Mouse (Mus musculus): ENCODE results near the gene Runx2. TPM values are rescaled to one million over a fixed set of nuclear protein-coding genes. Genes with fewer than 3 reads are reported as not detected.

Gene Runx2
- total RNA-seq, 2 experiments from 2014 or later: 3.2 to 15.0 TPM

DNA sequence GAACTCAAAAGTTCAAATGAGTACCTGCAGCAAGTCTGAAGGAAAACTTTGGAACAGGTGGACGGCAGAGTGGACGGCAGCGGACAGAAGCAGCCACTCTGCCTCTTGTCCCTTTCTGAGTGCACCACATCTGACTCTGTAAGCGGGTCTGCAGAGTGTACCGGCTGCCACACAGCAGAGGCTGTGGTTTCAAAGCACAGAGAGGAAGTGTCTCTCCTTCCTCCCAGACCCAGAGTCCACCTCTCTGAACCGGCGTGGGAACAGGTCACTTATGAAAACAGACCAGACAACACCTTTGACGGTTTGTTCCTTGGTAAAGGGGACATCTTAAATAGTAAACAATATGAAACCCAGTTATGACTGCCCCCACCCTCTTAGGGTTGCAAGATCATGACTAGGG lies 207.2 kb downstream of the Runx2 start:
- ATAC-seq (replicated peaks; ENCODE audit: low FRiP score, poor library complexity, severe bottlenecking): no peak

DNA sequence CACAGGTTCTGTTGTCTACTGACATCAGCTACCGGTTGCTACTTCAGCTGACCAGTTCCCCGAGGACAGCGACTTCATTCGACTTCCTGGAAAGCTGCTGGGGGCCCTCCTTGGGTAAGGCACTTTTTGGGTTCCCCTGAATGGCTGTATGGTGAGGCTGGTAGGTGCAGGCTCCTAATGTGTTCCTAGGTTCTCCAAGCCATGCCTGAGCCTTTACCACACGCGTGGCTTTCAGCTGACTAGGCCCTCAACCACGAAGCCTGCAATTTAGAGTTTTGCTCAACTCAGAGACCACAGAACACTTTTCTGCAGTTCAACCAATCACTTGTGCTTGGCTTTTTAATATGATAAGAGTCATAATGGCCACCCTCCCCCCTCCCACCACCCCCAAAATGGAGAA lies 208.4 kb downstream of the Runx2 start:
- ATAC-seq (replicated peaks; ENCODE audit: low FRiP score, poor library complexity, severe bottlenecking): no peak

DNA sequence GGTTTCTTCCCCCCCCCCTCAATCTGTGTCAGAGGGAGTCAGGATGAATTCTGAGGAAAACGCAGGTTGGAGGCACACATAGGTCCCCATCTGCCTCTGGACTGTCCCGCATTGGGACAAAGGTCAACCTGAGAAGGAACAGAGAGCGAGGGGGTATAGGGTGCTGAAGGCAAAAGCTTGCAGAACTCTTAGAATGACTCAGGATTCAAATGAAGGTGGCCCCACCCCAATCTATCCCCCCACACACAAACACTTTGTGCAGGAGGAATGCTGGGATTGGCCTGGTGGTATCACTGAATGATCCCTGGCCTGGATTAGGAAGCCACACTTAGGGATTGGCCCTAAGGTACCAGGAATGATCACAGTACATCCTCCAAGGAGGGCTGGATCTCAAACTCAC lies 208.8 kb downstream of the Runx2 start:
- no peak for ATAC-seq (replicated peaks; ENCODE audit: low FRiP score, poor library complexity, severe bottlenecking)

DNA sequence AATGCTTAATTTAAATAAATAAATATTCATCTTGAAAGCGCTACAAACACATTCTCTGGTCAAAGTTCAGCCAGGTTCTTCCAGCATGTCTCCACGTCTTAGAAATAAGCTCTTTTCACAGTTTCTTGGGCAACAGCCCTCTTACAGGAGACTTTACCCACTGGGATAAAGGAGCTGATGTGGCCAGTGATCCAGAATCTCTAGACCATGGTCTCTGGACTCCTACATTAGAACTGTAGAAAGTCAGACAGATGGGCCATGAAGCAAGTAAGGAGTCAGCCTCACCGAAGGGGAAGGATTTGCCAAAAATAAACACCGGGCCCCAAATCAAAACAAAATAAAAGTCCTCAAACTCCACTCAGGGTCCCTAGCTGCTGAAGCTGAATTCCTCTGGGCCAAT lies 211.4 kb downstream of the Runx2 start:
- no peak for ATAC-seq (replicated peaks; ENCODE audit: low FRiP score, poor library complexity, severe bottlenecking)

DNA sequence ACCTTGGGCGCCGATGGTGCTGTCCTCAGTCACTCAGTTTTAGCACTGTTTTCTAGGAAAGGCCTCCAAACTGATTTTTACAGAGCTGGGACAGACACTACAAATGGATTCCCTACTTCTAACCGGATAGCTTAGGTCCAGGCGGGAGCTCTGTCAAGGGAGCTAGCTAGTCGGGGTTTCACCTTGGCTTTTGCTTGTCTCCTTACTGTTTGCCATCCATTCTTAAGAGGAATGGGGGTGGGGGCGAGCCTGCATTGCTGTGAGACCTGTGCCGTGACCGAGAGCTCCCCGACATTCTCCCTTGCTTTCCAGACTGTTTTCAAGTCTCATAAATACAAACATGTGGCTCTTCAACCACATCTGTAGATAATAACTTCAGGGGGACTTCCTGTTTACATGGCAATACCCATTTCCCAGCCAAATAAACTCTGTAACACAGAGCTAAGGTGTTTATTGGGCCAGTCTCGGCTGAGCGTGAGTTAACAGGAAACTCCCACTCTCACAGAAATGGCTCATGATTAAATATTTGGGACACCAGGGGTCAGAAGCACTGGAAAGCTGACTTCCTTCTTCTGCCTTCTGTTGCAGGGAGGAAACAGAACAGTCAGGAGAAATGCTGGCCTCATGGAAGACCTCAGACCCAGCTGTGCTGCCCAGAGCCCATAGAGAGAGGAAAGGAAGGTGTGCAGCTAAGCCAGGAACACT lies 213.1 kb downstream of the Runx2 start:
- no peak for ATAC-seq (replicated peaks; ENCODE audit: low FRiP score, poor library complexity, severe bottlenecking)

DNA sequence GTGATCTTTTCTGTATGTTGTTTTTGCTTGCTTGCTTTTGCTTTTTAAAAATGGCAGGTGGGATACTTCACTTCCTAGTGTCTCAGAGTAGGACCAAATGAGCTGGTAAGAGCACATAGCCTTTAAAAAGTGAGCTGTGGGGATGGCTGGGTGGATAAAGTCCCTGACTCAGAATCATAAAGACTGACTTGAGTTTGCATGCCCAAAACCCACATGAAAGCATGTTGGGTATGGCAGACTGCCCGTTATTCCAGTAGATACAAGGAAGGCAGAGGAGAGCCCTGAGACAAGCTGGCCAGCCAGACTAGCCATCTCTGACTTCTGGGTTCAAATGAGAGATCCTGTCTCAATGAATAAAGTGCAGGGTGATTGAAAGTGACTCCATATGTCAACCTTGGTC lies 214.7 kb downstream of the Runx2 start:
- no peak for ATAC-seq (replicated peaks; ENCODE audit: low FRiP score, poor library complexity, severe bottlenecking)

DNA sequence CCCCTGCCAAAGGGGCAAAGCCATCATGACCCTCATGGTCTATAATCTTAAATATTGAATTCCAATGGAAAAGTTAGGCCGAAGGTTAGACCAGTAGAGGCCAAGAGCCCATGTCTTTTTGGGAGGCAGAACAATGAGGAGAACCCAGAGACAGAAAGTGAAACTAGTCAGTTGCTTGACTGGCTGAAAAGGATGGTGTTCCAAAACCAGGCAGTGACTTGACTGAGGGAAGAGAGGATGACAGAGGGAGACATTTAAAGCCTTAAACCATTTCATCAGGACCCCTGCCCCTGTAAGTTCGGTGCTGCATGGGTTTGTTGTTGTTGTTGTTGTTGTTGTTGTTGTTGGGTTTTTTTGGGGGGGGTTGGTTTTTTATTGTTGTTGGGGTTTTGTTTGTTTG lies 215.5 kb downstream of the Runx2 start:
- ATAC-seq (replicated peaks; ENCODE audit: low FRiP score, poor library complexity, severe bottlenecking): no peak

DNA sequence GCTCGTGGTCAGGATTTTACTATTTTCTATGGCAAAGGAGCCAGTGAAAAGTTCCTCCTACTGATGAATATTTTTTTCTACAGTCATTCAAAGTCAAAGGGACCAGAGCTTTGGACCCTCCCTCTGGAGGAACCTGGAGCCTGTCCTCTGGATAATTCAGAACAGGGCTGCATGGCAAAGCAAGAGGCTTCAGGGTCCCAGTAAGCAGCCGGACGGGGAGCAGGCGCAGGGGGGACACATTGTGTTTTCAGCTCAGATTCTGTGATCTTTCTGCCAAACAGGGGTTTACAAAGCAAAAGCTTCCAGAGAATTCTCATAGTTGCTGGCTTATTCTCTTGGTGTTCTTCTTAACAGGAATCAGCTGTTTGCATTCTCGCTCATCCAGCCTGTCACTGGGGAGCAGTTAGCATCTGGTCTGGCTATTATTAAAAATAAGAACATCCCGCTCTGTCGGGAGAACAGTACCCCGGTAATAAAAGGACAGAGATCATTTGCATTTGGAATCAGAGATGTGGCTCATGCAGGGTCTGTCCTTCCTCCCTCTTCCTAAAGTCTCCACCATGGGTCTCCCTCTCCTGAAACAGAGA lies 216.6 kb downstream of the Runx2 start:
- no peak for ATAC-seq (replicated peaks; ENCODE audit: low FRiP score, poor library complexity, severe bottlenecking)

DNA sequence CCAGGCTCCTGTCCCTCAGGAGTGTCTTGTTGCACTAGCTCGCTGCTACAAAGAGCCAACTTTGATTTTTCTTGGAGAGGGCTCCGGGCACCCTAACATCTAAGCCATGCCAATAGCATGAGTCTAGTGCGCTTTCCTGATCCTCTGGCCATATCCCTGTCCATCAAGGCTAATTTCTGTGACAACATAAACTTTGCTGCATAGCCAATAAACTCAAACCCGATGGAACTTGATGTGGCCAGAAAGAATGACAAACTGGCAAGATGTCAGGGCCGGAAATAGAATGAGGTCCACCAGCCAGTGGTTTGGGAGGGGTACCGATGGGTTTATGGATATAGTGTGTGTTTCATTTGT lies 221.9 kb downstream of the Runx2 start:
- no peak for ATAC-seq (replicated peaks; ENCODE audit: low FRiP score, poor library complexity, severe bottlenecking)

DNA sequence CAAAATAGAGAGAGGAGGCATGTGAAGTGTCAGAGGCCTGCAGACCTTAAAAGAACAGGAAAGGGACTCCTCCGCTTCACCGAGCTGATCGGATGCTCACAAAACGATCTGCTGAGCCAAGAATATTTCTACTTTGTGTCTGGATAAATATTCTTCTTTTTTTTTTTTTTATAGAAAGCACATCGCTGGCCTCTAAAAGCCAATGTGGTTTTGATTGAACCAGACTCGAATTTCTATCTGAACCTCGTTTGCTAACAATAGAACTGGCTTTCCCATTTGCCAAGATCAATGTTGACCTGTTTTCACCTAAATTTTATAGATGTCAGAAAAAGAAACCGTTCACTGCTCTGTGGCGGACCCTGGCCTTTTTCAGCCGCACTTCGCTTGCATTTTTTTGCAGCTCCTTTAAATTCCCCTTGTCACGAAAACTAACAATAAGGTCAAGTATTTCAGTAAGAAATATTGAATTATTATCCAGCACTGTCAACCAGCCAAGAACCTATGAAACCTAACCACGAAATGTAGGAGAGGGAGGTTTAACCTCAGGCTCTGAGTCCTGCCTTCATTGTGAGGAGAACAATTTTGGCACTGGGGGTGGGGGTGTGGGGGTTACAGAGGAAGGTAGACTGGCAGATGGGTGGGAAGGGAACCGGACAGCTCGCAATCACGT lies 222.4 kb downstream of the Runx2 start:
- no peak for ATAC-seq (replicated peaks; ENCODE audit: low FRiP score, poor library complexity, severe bottlenecking)

DNA sequence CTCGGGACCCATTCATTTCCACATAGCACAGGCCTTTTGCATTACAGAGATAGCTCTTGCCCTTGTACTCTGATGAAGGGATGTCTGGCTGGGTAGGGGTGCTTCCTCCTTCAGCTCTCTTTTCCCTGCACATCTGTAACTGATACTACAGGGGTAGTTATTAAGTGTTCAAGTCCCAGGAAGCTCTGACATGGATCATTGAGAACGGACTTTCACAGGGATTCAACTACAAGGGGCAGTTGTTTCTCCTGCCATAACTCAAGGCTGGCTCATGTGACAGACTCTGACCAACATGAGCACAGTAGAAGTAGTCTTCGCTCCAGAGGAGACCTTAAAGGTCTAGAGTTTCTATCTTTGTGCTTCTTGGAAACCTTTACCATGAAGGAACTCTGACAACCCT lies 226.1 kb downstream of the Runx2 start:
- no peak for ATAC-seq (replicated peaks; ENCODE audit: low FRiP score, poor library complexity, severe bottlenecking)

DNA sequence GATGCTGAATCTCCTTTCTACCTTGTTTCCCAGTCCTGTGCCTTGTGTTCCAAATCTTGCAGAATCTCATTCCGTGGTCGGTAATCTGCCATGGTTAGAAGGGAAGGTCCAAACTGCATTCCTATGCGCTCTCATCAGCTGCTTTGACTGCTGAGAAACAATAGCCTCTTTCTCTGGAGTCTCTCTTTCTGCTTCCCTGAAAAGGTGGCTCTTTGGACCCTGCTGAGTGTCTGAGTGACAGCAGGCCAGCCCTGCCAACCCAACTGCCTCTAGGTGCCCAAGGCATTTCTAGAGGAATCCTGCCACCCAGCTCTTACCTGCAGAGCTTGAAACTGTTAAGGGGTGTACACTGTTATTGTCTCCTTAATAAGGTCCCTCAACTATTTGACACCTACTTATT lies 226.6 kb downstream of the Runx2 start:
- no peak for ATAC-seq (replicated peaks; ENCODE audit: low FRiP score, poor library complexity, severe bottlenecking)

DNA sequence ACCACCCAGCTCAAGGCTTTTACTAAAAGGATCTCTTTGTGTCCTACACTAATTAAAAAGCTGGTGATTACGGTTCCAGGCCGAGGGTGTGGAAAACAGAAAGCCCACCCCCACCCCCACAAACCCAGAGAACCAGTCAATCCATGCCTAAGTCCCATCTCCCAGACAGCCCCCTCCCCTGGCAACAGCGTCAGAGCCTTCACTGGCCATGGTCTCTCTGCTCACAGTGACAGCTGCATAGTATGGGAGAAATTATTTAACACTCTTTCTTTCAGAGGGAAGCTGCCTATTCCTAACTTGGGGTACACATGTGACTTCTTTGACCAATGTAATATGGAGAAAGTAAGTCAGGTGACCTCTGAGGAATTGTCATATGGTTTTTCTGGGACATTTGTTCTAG lies 228.4 kb downstream of the Runx2 start:
- no peak for ATAC-seq (replicated peaks; ENCODE audit: low FRiP score, poor library complexity, severe bottlenecking)

DNA sequence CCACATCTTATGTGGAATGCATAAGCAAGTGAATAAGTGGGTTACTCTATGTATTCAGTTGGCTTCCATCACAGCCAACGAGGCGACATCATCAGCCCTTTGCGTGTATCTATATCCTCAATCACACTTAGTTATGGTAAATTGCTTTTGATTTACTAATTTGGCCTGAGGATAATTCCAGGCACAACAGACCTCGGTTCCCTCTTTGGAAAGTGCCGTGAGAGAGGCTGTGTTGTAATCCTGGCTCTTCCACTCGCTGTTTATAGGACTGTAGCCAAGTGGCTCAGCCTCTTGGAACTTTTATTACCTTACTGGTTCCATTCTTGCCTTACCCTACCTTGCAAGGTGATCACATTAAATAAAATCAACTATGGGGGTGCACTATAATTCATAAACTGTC lies 229.8 kb downstream of the Runx2 start:
- ATAC-seq (replicated peaks; ENCODE audit: low FRiP score, poor library complexity, severe bottlenecking): no peak

DNA sequence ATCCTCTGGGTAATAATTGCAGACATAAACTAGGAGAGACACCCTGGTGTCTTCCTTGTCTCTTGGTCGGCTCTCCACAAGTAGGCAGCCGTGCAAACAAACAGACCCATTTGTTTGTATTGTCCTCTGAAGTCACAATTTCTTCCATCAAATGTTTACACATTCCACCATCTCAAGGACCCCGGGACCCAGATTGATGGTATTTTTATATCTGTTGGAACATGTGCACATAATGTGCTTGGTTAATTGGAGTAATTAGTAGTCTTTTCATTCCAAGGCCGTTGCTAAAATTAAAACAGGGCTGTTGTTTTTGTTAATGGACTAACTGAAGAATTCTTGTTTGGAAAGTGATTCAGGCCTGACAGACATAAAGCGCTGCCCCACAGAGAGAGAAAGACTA lies 236.8 kb downstream of the Runx2 start:
- no peak for ATAC-seq (replicated peaks; ENCODE audit: low FRiP score, poor library complexity, severe bottlenecking)

DNA sequence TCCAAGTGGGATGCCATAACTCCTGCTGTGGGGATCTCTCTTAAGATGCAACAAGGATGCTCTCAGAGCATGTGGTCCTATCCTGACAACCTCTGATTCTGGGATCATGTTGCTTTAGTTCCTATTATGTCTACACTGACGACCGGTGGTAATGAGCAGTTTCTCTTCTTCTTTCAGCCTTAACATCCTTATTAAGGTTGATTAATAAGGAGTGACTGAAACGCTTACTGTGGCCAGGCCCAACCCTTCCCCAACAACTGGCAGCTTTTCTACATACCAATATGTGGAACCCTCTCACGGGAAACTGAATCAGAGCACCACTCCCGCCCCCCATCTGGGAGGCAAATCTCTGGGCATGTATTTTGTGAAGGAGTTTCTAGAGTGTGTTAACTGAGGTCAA lies 243.7 kb downstream of the Runx2 start:
- ATAC-seq (replicated peaks; ENCODE audit: low FRiP score, poor library complexity, severe bottlenecking): no peak

DNA sequence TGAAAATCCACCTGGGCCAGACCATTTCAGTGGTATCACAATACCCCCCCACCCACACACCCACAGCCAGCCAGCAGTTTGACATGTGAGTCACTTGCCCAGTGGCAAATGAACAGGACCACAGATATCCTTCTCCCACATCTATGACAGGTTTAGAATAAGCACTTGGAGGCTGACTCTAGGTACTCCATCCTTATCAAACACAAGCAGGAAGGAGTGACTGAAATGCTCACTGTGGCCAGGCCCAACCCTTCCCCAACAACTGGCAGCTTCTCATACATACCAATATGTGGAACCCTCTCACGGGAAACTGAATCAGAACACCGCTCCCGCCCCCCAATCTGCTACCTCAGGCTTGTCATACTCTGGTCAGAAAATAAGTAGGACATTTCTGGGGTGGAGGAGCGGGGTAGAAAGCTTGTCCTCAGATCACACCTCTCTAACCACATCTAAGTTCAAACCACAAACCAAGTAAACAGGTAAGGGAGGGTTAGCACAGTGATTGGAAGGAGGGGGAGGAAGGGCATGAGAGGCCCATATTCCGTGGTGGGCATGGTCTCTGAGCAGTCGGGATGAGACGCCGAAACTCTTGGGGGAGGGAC lies 245.5 kb downstream of the Runx2 start:
- ATAC-seq (replicated peaks; ENCODE audit: low FRiP score, poor library complexity, severe bottlenecking): no peak

DNA sequence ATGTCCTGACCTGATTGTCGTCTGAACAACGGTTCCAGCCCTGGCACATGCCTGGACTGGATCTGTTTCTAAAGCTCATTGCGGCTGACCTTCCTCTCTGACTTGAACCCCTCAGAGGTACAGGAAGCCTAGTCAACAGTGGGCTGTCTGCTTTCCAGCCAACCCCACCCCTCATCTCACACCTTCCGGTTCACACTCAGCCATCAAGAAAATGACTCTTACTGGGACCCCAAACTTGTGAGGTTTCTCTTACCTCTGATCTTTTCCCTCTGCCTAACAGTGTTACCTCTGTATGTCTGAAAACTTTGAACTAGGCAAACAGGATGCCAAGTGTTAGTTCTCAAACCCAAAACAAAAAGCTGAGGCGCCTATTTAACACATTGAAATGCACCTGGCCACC lies 247.6 kb downstream of the Runx2 start:
- ATAC-seq (replicated peaks; ENCODE audit: low FRiP score, poor library complexity, severe bottlenecking): no peak

DNA sequence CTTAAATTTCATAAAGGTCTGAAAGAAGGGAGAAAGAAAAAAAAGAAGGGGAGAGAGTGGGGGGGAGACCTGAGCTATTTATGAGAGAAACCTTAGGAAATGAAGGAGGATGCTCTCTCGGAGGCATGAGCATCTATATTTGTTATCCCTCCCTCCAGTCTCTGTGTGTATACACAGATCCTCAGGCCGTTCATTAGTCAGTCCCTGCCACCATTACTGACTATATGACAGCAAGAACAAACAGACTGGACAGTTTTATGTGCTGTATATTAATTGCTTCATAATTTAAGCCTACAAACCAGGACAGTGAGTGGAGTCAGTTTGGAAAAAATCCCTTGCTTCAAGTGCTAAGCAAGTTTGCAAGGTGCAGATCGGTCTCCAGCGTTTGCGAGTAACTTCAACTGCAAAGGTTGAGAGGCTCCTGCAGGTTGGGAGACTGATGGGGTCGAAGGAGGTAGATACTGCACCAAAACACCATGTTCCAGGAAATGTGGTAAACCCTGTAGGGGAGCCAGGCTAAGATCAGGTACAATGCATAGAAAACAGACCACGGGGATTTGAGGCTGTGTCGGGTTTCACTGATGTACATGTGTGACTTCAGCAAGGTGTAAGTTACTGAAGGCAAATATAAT lies 248.6 kb downstream of the Runx2 start:
- ATAC-seq (replicated peaks; ENCODE audit: low FRiP score, poor library complexity, severe bottlenecking): no peak

DNA sequence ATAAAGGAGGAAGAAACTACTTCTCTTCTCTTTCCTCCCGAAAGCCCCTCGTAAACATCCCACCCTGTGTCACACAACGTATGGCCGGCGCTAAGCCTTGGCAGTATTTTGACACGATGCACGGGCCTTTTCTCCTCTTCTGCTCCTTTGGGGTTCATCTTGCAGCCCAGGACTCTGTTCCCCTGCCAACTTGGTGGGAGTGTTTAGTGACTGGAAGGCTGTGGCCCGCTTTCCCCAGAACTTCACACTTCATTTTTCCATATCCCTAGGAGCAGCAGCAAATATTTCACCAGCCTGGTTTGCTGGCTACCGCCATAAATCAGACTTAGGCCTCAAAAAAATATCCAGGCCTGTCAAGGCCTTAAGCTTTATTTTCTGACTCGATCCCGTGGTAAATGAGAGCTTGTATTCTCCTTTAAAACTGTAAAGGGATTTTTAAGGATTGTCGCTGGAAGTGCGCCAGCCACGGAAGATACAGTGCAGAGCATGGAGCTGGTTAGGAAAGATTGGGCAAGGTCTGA lies 249.2 kb downstream of the Runx2 start:
- ATAC-seq (replicated peaks; ENCODE audit: low FRiP score, poor library complexity, severe bottlenecking): no peak

Measured in erythroblast, adult 5-6 weeks (primary cell).